Mouse (Mus musculus) kidney, adult 10 weeks (tissue): ENCODE data around the gene Lpcat1. TPM values are rescaled to one million over a fixed set of nuclear protein-coding genes. Genes with fewer than 3 reads are reported as not detected.

Experiments
- polyA plus RNA-seq: library from polyadenylated mRNA; stranded (reverse); fragments of 350-450 nt; fragmentation: Illumina TruSeq; extraction: RNeasy Lipid Tissue Mini Kit (QIAGEN cat#74804); gene quantifications from one replicate; pipeline ENCODE4 v1.2.3, GENCODE M21; 2014; ENCODE audit warnings: low read depth, low replicate concordance

The Lpcat1 gene
- 3.6 TPM for polyA plus RNA-seq

GRCm38 (mm10) chr13:73467034-73467420, at the start of gene Lpcat1:
Gene Lpcat1, plus strand, starts transcription at chr13:73467197.

DNA sequence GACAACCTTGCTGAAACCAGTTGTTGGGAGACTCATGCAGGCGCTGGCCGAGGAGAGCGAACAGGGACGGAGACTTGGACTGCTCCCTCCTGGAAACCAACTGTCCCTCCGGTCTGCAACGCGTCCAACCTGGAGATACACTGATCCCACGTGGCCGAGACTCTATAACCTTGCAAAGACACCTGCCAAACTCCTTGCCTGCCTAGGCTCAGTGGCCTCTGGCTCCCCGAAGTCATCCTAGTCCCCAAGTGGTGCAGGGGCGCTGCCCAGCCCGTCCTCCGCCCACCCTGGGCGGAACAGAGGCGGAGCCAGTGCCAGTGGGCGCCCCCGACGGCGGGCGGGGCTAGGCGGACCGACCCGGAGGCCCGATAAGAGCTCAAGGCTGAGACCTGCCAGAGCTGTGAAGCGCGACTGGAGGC, 69.4 kb downstream of the Lpcat1 start, which contains the start of gene Slc6a3:
TSS of gene Slc6a3 (plus strand) at position 345 of the 419 bp plus-strand sequence.

Other genes starting within 250 kb of the Lpcat1 start
- not detected for gene Irx4, start 206.7 kb upstream of the Lpcat1 start, polyA plus RNA-seq
- 63.1 TPM for gene Mrpl36, start 138.7 kb upstream of the Lpcat1 start, polyA plus RNA-seq
- gene Ndufs6, start 138.7 kb upstream of the Lpcat1 start, polyA plus RNA-seq = 86.7 TPM
- gene Slc6a3, start 69.5 kb downstream of the Lpcat1 start, polyA plus RNA-seq = not detected
- 87.5 TPM for gene Clptm1l, start 136.8 kb downstream of the Lpcat1 start, polyA plus RNA-seq
- 1.1 TPM for gene Tert, start 159.7 kb downstream of the Lpcat1 start, polyA plus RNA-seq
- 486 TPM for gene Slc6a18, start 210.8 kb downstream of the Lpcat1 start, polyA plus RNA-seq
- 149 TPM for gene Slc6a19, start 237.7 kb downstream of the Lpcat1 start, polyA plus RNA-seq